In genomic region chr16:74467745-74468420, GRCm38 (mm10) we compare ENCODE assay signal across 18 mouse cellular contexts.
"Had no signal": no experiment of that assay in that cellular context is flagged by ENCODE, and none has a peak within 500 bp of the region (broad histone marks: within the 10 kb centered on the region; RNA-seq: fewer than 3 reads in every experiment).

No protein-coding gene starts in this region.

- DNase-seq: kidney, adult 11 months; kidney, adult 9 months; kidney, postnatal 25 days; layer of hippocampus, adult 9-11 months; liver; liver, embryonic 13.5 days; liver, postnatal 0 days; lung, postnatal 14 days; right cerebral cortex, postnatal 14 days; thymus, adult 2 months; thymus, postnatal 25 days had no signal

- ATAC-seq: liver, postnatal 0 days had no signal

- H3K4me2 ChIP-seq: limb, embryonic 12.5 days; liver, embryonic 13.5 days; lung, embryonic 15.5 days; midbrain, embryonic 12.5 days; neural tube, embryonic 12.5 days; stomach, embryonic 15.5 days had no signal

- H3K4me1 ChIP-seq: liver, embryonic 13.5 days; lung, embryonic 15.5 days; megakaryocyte, embryonic 14.5 days; neural tube, embryonic 12.5 days; stomach, embryonic 15.5 days had no signal

- H3K36me3 ChIP-seq: limb, embryonic 12.5 days; liver, embryonic 13.5 days; lung, embryonic 15.5 days; midbrain, embryonic 12.5 days; neural tube, embryonic 12.5 days; stomach, embryonic 15.5 days had no signal

- H3K9me3 ChIP-seq: limb, embryonic 12.5 days; liver, embryonic 13.5 days; lung, embryonic 15.5 days; megakaryocyte, embryonic 14.5 days; midbrain, embryonic 12.5 days; neural tube, embryonic 12.5 days; stomach, embryonic 15.5 days had no signal

- H3K27me3 ChIP-seq: limb, embryonic 12.5 days; liver, embryonic 13.5 days; lung, embryonic 15.5 days; megakaryocyte, embryonic 14.5 days; midbrain, embryonic 12.5 days; neural tube, embryonic 12.5 days; stomach, embryonic 15.5 days had no signal

- H3K9ac ChIP-seq: limb, embryonic 12.5 days; liver, embryonic 13.5 days; liver, postnatal 0 days; lung, embryonic 15.5 days; midbrain, embryonic 12.5 days; neural tube, embryonic 12.5 days; stomach, embryonic 15.5 days had no signal

- H3K4me3 ChIP-seq: limb, embryonic 12.5 days; liver, embryonic 13.5 days; lung, embryonic 15.5 days; megakaryocyte, embryonic 14.5 days; midbrain, embryonic 12.5 days; neural tube, embryonic 12.5 days; stomach, embryonic 15.5 days had no signal

- H3K27ac ChIP-seq: limb, embryonic 12.5 days; liver, embryonic 13.5 days; lung, embryonic 15.5 days; macrophage; midbrain, embryonic 12.5 days; neural tube, embryonic 12.5 days; stomach, embryonic 15.5 days had no signal
